Mouse (Mus musculus) embryonic facial prominence, embryonic 13.5 days (tissue): ENCODE measurements around the gene Tmem131l. TPM values are rescaled to one million over a fixed set of nuclear protein-coding genes. Genes with fewer than 3 reads are reported as not detected.

Source experiments
- ATAC-seq: fragments of 200-750 bp; cut with Nextera tagmentation; 2 replicates; pipeline ENCODE4 v1.8.0; 2017; ENCODE audit warnings: low read depth; ENCODE audit not compliant: insufficient number of reproducible peaks, insufficient read depth, low FRiP score, low TSS enrichment
- H3K27ac ChIP-seq: fragments of 300-500 bp; sonication (generic); 2 replicates; pipeline ENCODE4 v1.5.1; 2015; ENCODE audit warnings: moderate library complexity, mild to moderate bottlenecking, inconsistent platforms
- H3K27me3 ChIP-seq: fragments of 300-500 bp; sonication (generic); 2 replicates; pipeline ENCODE4 v1.6.1; 2015; ENCODE audit warnings: mild to moderate bottlenecking, inconsistent platforms
- H3K36me3 ChIP-seq: fragments of 300-500 bp; sonication (generic); 2 replicates; pipeline ENCODE4 v1.6.1; 2015; ENCODE audit warnings: mild to moderate bottlenecking, inconsistent platforms
- H3K4me1 ChIP-seq: fragments of 300-500 bp; sonication (generic); 2 replicates; pipeline ENCODE4 v1.6.1; 2015; ENCODE audit warnings: inconsistent platforms
- H3K4me2 ChIP-seq: fragments of 300-500 bp; sonication (generic); 2 replicates; pipeline ENCODE4 v1.6.1; 2015; ENCODE audit warnings: moderate library complexity, mild to moderate bottlenecking, inconsistent platforms
- H3K4me3 ChIP-seq: fragments of 300-500 bp; sonication (generic); 2 replicates; pipeline ENCODE4 v1.5.1; 2015; ENCODE audit warnings: mild to moderate bottlenecking, inconsistent platforms
- H3K9ac ChIP-seq: fragments of 300-500 bp; sonication (generic); 2 replicates; pipeline ENCODE4 v1.6.1; 2015; ENCODE audit warnings: mild to moderate bottlenecking, inconsistent platforms
- H3K9me3 ChIP-seq: fragments of 300-500 bp; sonication (generic); 2 replicates; pipeline ENCODE4 v1.6.1; 2016; ENCODE audit warnings: inconsistent platforms
- WGBS: fragments of 180-500 bp; shearing (Covaris S2); methylation state at CpG from one replicate; pipeline ENCODE4 v1.1.7; 2015; ENCODE audit warnings: mixed read lengths; 5-methylcytosine and 5-hydroxymethylcytosine counted together
- polyA plus RNA-seq: library from polyadenylated mRNA; unstranded; fragments of >200 nt; fragmentation: Nextera tagmentation; extraction: Ambion mirVana; gene quantifications from 2 replicates; pipeline ENCODE4 v1.2.1, GENCODE M21; 2015

The Tmem131l gene
- polyA plus RNA-seq, result 65.7 and 67.4 TPM in 2 replicates

- H3K4me1 ChIP-seq, result peaks cover 29% of the 10 kb centered on the region
- H3K27me3 ChIP-seq, result no peaks in the 10 kb centered on the region
- H3K36me3 ChIP-seq, result no peaks in the 10 kb centered on the region
- H3K27ac ChIP-seq, result peak within 1 kb of the TSS; percentile 90
- WGBS, result under 1% methylated on average over 81 of the region's 100 CpGs
- H3K4me2 ChIP-seq, result peak within 1 kb of the TSS; percentile 97
- peak within 1 kb of the TSS; percentile 96 for H3K4me3 ChIP-seq
- no peaks in the 10 kb centered on the region for H3K9me3 ChIP-seq
- peak; percentile 93 for ATAC-seq
- H3K9ac ChIP-seq, result peak within 1 kb of the TSS; percentile 96
These were observed at the start of gene Tmem131l for GRCm38 (mm10) chr3:84039646-84040475. Gene Tmem131l (minus strand): TSS chr3:84040175.

DNA sequence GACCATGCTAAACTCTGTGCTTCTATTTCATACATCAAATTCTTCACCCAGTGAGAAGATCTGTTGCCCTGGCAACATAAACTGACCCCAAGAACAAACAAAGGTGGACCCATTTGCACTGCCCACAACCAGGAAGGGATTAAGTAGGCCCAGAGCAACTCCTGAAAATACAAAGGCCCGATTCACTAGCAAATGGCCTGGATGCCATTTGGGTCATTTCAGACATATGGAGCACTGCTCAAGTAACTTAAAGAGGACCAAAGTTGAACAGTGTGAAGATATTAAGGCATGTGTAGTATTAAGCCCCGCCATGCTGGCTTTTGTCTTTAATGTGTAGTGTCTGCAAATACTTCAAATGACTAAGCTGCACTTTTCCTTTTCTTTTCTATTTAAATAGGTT lies 46.9 kb upstream of the Tmem131l start:
- 0 out of 2 replicates have a peak, but pooled peaks cover 5% of the 10 kb centered on the region for H3K9me3 ChIP-seq
- WGBS, result 35% methylated on average over 2 of the region's 2 CpGs
- ATAC-seq, result no peak
- no peaks in the 10 kb centered on the region for H3K36me3 ChIP-seq
- H3K27me3 ChIP-seq, result no peaks in the 10 kb centered on the region
- H3K4me3 ChIP-seq, result no peak overlapping the region
- H3K4me2 ChIP-seq, result no peak overlapping the region
- H3K27ac ChIP-seq, result no peak overlapping the region
- no peak overlapping the region for H3K9ac ChIP-seq
- H3K4me1 ChIP-seq, result no peaks in the 10 kb centered on the region

DNA sequence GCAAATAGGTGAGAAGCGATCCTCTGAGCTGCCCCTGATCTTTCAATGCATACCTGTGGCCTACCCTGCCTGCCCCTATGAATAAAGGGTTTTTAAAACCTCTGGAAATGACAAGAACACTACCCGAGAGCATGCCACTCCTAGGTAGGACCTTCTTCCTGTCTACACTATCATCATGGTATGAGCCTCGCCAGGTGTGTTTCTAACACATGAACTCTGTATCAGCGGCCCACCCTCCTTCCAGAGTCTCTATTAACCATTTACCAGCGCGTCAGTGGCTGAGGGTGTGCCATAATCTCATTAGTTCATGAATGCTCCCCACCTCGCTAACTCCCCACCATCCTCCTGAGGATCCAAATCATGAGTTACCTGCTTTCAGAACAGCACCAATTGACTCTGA lies 46.4 kb upstream of the Tmem131l start:
- H3K4me3 ChIP-seq, result no peak overlapping the region
- H3K27ac ChIP-seq, result no peak overlapping the region
- no peak for ATAC-seq
- no peaks in the 10 kb centered on the region for H3K27me3 ChIP-seq
- H3K4me1 ChIP-seq, result no peaks in the 10 kb centered on the region
- H3K9me3 ChIP-seq, result 0 out of 2 replicates have a peak, but pooled peaks cover 5% of the 10 kb centered on the region
- no peak overlapping the region for H3K9ac ChIP-seq
- no peaks in the 10 kb centered on the region for H3K36me3 ChIP-seq
- whole genome bisulfite sequencing, result 84% methylated on average over 7 of the region's 7 CpGs
- no peak overlapping the region for H3K4me2 ChIP-seq

GRCm38 (mm10) chr3:84085429-84085828 lies 45.5 kb upstream of the Tmem131l start:
- Histone ChIP-seq H3K4me3 (no peak overlapping the region), H3K9ac (no peak overlapping the region), H3K27ac (no peak overlapping the region), H3K9me3 (0 out of 2 replicates have a peak, but pooled peaks cover 5% of the 10 kb centered on the region), H3K36me3 (no peaks in the 10 kb centered on the region), H3K4me2 (no peak overlapping the region), H3K4me1 (no peaks in the 10 kb centered on the region), H3K27me3 (no peaks in the 10 kb centered on the region)
- 24% methylated on average over 9 of the region's 9 CpGs for WGBS
- 0 out of 2 replicates have a peak, but pooled peaks have one; percentile 48 for ATAC-seq

DNA sequence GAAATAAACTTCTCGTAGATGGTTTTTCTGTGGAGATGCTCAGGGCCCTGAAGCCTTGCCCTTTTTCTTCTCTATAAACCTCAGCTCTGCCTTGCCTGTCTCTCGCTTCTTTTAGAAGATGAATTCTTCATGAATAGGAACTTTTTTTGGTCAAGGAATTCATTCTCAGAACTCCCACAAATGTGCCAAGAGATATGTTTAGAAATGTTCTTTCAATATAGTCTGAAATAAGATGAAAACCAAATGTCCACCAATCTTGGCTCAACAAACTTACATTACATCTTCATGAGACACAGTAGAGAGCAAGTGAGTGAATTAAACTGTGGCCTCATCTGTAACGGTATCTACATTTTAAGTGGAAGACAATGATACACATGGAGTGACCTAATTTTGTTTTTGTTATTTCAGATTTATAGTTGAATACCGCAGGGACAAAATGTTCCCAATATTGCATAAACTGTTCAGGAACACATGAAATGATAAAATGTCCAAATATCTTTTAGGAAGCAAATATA lies 41.3 kb upstream of the Tmem131l start:
- Histone ChIP-seq H3K27me3 (no peaks in the 10 kb centered on the region), H3K9ac (no peak overlapping the region), H3K36me3 (no peaks in the 10 kb centered on the region), H3K4me3 (no peak overlapping the region), H3K27ac (no peak overlapping the region), H3K4me1 (peaks cover 10% of the 10 kb centered on the region; the same call in 1 of the 2 replicates), H3K9me3 (0 out of 2 replicates have a peak, but pooled peaks cover 5% of the 10 kb centered on the region), H3K4me2 (no peak overlapping the region)
- no peak for ATAC-seq
- WGBS, result 80% methylated on average over 4 of the region's 4 CpGs

DNA sequence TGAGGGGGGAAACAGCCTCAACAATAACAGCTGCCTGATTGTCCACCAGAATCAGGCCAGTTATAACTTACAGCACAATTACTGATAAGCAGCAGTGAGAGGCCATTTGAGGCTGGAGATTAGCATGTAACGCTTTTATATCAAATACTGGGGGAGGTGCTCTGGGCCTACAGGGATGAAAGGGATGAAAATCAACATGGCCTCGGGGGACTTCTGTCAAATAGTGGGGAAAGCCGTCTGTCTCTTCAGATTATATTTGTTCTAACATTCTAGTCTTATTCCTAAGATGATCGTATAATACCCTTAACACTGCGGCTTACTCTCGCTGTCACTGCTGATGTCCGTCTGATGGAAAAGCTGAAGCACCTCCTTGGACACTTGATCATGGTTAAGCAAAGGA lies 40.1 kb upstream of the Tmem131l start:
- ATAC-seq, result no peak
- Histone ChIP-seq H3K27me3 (no peaks in the 10 kb centered on the region), H3K4me3 (no peak overlapping the region), H3K9me3 (0 out of 2 replicates have a peak, but pooled peaks cover 5% of the 10 kb centered on the region), H3K36me3 (no peaks in the 10 kb centered on the region), H3K4me1 (peaks cover 12% of the 10 kb centered on the region; the same call in 1 of the 2 replicates), H3K27ac (no peak overlapping the region), H3K4me2 (no peak overlapping the region), H3K9ac (no peak overlapping the region)
- 76% methylated on average over 7 of the region's 7 CpGs for WGBS

DNA sequence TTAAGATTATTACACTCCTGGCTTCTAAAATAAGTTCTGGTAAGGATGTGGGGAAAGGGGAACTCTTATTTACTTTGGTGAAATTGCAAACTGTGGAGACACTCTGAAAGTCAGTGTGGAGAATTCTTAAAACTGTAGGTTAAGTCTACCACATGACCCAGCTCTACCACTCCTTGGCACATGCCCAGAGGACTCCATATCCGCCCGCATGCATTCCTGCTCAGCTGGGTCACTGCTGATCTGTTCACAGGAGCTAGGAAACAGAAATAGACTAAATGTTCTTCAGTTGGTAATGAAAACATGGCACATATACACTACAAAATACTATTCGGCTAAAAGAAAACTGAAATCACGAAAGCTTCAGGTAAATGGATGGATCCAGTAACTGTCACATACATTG lies 37.5 kb upstream of the Tmem131l start:
- H3K27me3 ChIP-seq, result no peaks in the 10 kb centered on the region
- no peak overlapping the region for H3K9ac ChIP-seq
- no peak overlapping the region for H3K27ac ChIP-seq
- 89% methylated on average over 4 of the region's 4 CpGs for WGBS
- H3K9me3 ChIP-seq, result 0 out of 2 replicates have a peak, but pooled peaks cover 5% of the 10 kb centered on the region
- no peak overlapping the region for H3K4me2 ChIP-seq
- no peak for ATAC-seq
- no peak overlapping the region for H3K4me3 ChIP-seq
- H3K4me1 ChIP-seq, result peaks cover 12% of the 10 kb centered on the region; the same call in 1 of the 2 replicates
- no peaks in the 10 kb centered on the region for H3K36me3 ChIP-seq

DNA sequence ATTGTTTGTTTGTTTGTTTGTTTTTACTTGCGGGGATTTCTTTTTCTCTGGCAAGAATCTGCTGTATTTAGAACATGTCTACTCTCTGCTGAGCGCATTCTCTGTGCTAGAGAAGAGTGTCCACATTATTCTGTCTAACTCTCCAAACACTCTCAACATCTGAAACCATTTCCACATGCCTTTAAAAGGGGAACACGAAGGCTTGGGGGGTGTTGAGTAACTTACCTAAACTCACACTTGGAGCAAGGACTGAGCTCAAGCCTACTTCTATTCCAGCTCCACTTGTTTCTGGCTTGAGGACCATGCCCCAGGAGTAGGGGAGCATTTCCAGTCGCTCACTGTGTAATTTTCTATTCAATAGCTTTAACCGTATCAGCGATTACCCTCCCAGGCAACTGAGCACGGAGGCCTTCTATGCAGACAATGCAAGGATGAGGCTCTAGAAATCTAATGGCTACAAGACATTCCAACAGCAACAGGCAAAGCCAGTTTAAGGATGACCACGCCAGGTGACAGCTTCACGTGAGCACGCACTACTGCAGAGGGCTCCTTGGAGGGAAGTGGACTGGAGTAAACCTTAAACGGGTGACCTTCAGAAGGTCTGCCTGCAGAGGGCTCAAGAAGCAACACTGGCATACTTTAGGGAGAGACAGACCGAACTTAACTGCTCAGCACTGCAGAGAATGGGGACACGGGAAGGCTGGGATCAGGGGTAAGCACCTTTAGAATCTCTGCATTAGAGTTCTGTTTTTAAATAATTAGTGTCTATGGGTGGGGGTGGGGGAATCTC lies 36.8 kb upstream of the Tmem131l start:
- Histone ChIP-seq H3K36me3 (no peaks in the 10 kb centered on the region), H3K9ac (no peak overlapping the region), H3K4me2 (no peak overlapping the region), H3K9me3 (no peaks in the 10 kb centered on the region), H3K4me3 (no peak overlapping the region), H3K27ac (no peak overlapping the region), H3K27me3 (no peaks in the 10 kb centered on the region), H3K4me1 (peaks cover 12% of the 10 kb centered on the region; the same call in 1 of the 2 replicates)
- 75% methylated on average over 13 of the region's 13 CpGs for WGBS
- no peak for ATAC-seq

DNA sequence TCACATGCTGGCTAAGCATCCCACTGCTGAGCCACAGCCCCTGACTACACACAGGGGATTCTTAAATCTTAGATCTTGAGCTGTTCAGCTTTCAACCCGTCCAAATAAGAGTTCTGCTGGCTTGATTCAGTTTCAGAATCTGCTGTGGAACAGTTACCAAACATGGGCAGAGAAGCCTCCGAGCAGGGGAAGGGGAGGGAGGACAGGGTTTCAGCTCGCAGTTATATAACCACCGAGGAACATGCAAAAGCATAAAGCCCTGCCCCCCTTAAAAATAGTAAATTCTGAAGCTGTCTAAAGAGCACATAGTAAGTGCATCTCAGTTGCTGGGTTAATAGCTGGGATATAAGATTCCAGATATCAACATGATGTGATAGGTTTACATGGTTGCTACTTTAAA lies 35.5 kb upstream of the Tmem131l start:
- H3K36me3 ChIP-seq, result no peaks in the 10 kb centered on the region
- H3K9ac ChIP-seq, result no peak overlapping the region
- no peaks in the 10 kb centered on the region for H3K27me3 ChIP-seq
- H3K27ac ChIP-seq, result no peak overlapping the region
- H3K9me3 ChIP-seq, result no peaks in the 10 kb centered on the region
- no peak for ATAC-seq
- H3K4me1 ChIP-seq, result peaks cover 12% of the 10 kb centered on the region; the same call in 1 of the 2 replicates
- no peak overlapping the region for H3K4me3 ChIP-seq
- no peak overlapping the region for H3K4me2 ChIP-seq
- WGBS, result 44% methylated on average over 4 of the region's 4 CpGs

DNA sequence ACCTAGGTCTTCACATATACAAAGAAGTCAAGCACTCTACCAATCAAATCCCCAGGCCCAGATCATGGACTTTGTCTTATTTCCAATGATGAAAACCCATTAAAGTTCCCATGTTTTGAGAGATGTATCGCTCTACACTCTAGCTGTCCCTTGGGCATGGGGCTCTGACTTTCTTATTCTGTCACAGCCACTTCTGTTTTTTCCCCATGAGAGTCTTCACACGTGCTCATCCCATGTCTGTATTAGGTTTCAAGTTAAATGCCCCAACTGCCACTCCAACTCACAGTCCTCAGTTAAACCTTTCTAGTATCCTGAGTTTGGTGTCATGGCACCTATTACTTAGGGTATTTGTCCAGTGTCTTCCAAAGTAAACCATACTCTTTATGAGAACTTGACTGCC lies 34.8 kb upstream of the Tmem131l start:
- H3K4me1 ChIP-seq, result peaks cover 6% of the 10 kb centered on the region; the same call in 1 of the 2 replicates
- no peaks in the 10 kb centered on the region for H3K27me3 ChIP-seq
- H3K36me3 ChIP-seq, result no peaks in the 10 kb centered on the region
- no peaks in the 10 kb centered on the region for H3K9me3 ChIP-seq
- no peak overlapping the region for H3K9ac ChIP-seq
- no peak overlapping the region for H3K4me2 ChIP-seq
- ATAC-seq, result no peak
- 74% methylated on average over 2 of the region's 2 CpGs for WGBS
- no peak overlapping the region for H3K27ac ChIP-seq
- no peak overlapping the region for H3K4me3 ChIP-seq

DNA sequence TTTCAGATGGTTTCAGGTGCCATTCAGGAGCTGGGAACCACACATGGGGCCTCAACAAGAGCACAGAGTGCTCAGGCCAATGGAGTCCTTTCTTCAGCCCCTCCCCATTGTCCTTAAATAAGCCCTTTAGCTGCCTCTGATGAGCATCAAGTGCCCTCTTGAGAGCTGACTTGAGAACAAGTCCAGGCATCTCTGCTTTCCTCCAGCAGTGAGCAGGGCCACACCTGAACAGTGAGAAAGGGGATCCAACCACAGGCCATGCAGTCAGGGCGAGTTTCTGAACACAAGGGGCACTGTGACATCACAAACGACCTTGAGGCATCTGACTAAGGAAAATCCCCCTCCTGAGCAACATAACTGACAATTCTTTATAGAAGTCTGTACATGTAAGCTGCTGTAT lies 31.7 kb upstream of the Tmem131l start:
- no peaks in the 10 kb centered on the region for H3K9me3 ChIP-seq
- H3K27ac ChIP-seq, result no peak overlapping the region
- peaks cover 2% of the 10 kb centered on the region; the same call in 1 of the 2 replicates for H3K4me1 ChIP-seq
- ATAC-seq, result no peak
- 11% methylated on average over 2 of the region's 2 CpGs for WGBS
- H3K27me3 ChIP-seq, result no peaks in the 10 kb centered on the region
- no peak overlapping the region for H3K4me2 ChIP-seq
- H3K4me3 ChIP-seq, result no peak overlapping the region
- H3K36me3 ChIP-seq, result no peaks in the 10 kb centered on the region
- H3K9ac ChIP-seq, result no peak overlapping the region
